Mouse (Mus musculus): ENCODE measurements around the gene Vnn1. TPM values are rescaled to one million over a fixed set of nuclear protein-coding genes. Genes with fewer than 3 reads are reported as not detected.

Gene Vnn1
- polyA plus RNA-seq, 2 experiments = 0.76 to 1.2 TPM

- Histone ChIP-seq H3K4me3 (ENCODE audit: insufficient read depth in 1 of 2, low read depth in 2 of 2, low read length in 2 of 2) (no peak overlapping the region), H3K27ac (no peak overlapping the region), H3K36me3 (replicated peaks; ENCODE audit: control insufficient read depth, insufficient read depth, low read depth) (no peaks in the 10 kb centered on the region), H3K27me3 (ENCODE audit: control insufficient read depth, insufficient read depth, low read length) (no peaks in the 10 kb centered on the region), H3K4me1 (replicated peaks; ENCODE audit: control insufficient read depth in 2 of 2, insufficient read depth in 2 of 2, low read length in 1 of 2) (no peaks in the 10 kb centered on the region), H3K9ac (replicated peaks) (no peak overlapping the region), H3K4me2 (ENCODE audit: low read depth) (no peak overlapping the region), H3K9me3 (ENCODE audit: control insufficient read depth, low read length) (no peaks in the 10 kb centered on the region)
- TF ChIP-seq CTCF (IDR thresholded peaks at IDR 0.05; ENCODE audit: low read depth) = no peak
- no peak for TF ChIP-seq EP300 (IDR thresholded peaks at IDR 0.05; ENCODE audit: low read depth)
- 38% methylated on average over 4 of the region's 4 CpGs for WGBS (ENCODE audit: insufficient replicate concordance)
- ATAC-seq (ENCODE audit: insufficient read depth) (no peak), DNase-seq (ENCODE audit: low read depth in 3 of 3, low spot score in 3 of 3) (no peak)
Measured at GRCm38 (mm10) chr10:23937613-23938012, 43.1 kb downstream of the Vnn1 start.

GRCm38 (mm10) chr10:23938312-23938711, 43.8 kb downstream of the Vnn1 start, which contains the start of gene Taar2:
TSS of gene Taar2 (plus strand) at chr10:23938572.
- Histone ChIP-seq H3K4me3 (ENCODE audit: insufficient read depth in 1 of 2, low read depth in 2 of 2, low read length in 2 of 2) (no peak within 1 kb of the TSS), H3K36me3 (replicated peaks; ENCODE audit: control insufficient read depth, insufficient read depth, low read depth) (no peaks in the 10 kb centered on the region), H3K4me1 (replicated peaks; ENCODE audit: control insufficient read depth in 2 of 2, insufficient read depth in 2 of 2, low read length in 1 of 2) (no peaks in the 10 kb centered on the region), H3K4me2 (ENCODE audit: low read depth) (no peak within 1 kb of the TSS), H3K9me3 (ENCODE audit: control insufficient read depth, low read length) (no peaks in the 10 kb centered on the region), H3K27me3 (ENCODE audit: control insufficient read depth, insufficient read depth, low read length) (no peaks in the 10 kb centered on the region), H3K27ac (no peak within 1 kb of the TSS), H3K9ac (replicated peaks) (no peak within 1 kb of the TSS)
- 51% methylated on average over 6 of the region's 6 CpGs for WGBS (ENCODE audit: insufficient replicate concordance)
- TF ChIP-seq EP300 (IDR thresholded peaks at IDR 0.05; ENCODE audit: low read depth) (no peak), CTCF (IDR thresholded peaks at IDR 0.05; ENCODE audit: low read depth) (no peak)
- ATAC-seq (ENCODE audit: insufficient read depth) (no peak), DNase-seq (ENCODE audit: low read depth in 3 of 3, low spot score in 3 of 3) (no peak)

GRCm38 (mm10) chr10:23942465-23942864, 48.0 kb downstream of the Vnn1 start:
- no peaks in the 10 kb centered on the region for H3K27me3 ChIP-seq (ENCODE audit: control insufficient read depth, insufficient read depth, low read length)
- no peak overlapping the region for H3K27ac ChIP-seq
- no peak overlapping the region for H3K4me3 ChIP-seq (ENCODE audit: insufficient read depth in 1 of 2, low read depth in 2 of 2, low read length in 2 of 2)
- peak; percentile 68 for TF ChIP-seq CTCF (IDR thresholded peaks at IDR 0.05; ENCODE audit: low read depth)
- no peak for TF ChIP-seq EP300 (IDR thresholded peaks at IDR 0.05; ENCODE audit: low read depth)
- no peaks in the 10 kb centered on the region for H3K36me3 ChIP-seq (replicated peaks; ENCODE audit: control insufficient read depth, insufficient read depth, low read depth)
- DNase-seq (ENCODE audit: low read depth in 3 of 3, low spot score in 3 of 3) (no peak), ATAC-seq (ENCODE audit: insufficient read depth) (no peak)
- H3K4me2 ChIP-seq (ENCODE audit: low read depth) = no peak overlapping the region
- H3K9ac ChIP-seq (replicated peaks) = no peak overlapping the region
- 50% methylated on average over 5 of the region's 5 CpGs for WGBS (ENCODE audit: insufficient replicate concordance)
- no peaks in the 10 kb centered on the region for H3K4me1 ChIP-seq (replicated peaks; ENCODE audit: control insufficient read depth in 2 of 2, insufficient read depth in 2 of 2, low read length in 1 of 2)
- no peaks in the 10 kb centered on the region for H3K9me3 ChIP-seq (ENCODE audit: control insufficient read depth, low read length)

- TF ChIP-seq EP300 (IDR thresholded peaks at IDR 0.05; ENCODE audit: low read depth) (no peak), CTCF (IDR thresholded peaks at IDR 0.05; ENCODE audit: low read depth) (no peak)
- H3K9ac ChIP-seq (replicated peaks) = no peak overlapping the region
- no peak overlapping the region for H3K4me2 ChIP-seq (ENCODE audit: low read depth)
Measured at GRCm38 (mm10) chr10:23948026-23948425, 53.5 kb downstream of the Vnn1 start.

GRCm38 (mm10) chr10:23949508-23950005, 55.1 kb downstream of the Vnn1 start, which contains the start of gene Taar3:
TSS of gene Taar3 (plus strand) at chr10:23949558.
- Histone ChIP-seq H3K27ac (no peak within 1 kb of the TSS), H3K4me2 (ENCODE audit: low read depth) (no peak within 1 kb of the TSS), H3K4me3 (ENCODE audit: insufficient read depth in 1 of 2, low read depth in 2 of 2, low read length in 2 of 2) (no peak within 1 kb of the TSS), H3K9me3 (ENCODE audit: control insufficient read depth, low read length) (no peaks in the 10 kb centered on the region), H3K4me1 (replicated peaks; ENCODE audit: control insufficient read depth in 2 of 2, insufficient read depth in 2 of 2, low read length in 1 of 2) (no peaks in the 10 kb centered on the region), H3K27me3 (ENCODE audit: control insufficient read depth, insufficient read depth, low read length) (no peaks in the 10 kb centered on the region), H3K9ac (replicated peaks) (no peak within 1 kb of the TSS), H3K36me3 (replicated peaks; ENCODE audit: control insufficient read depth, insufficient read depth, low read depth) (no peaks in the 10 kb centered on the region)
- 78% methylated on average over 16 of the region's 16 CpGs for WGBS (ENCODE audit: insufficient replicate concordance)
- ATAC-seq (ENCODE audit: insufficient read depth) (no peak), DNase-seq (ENCODE audit: low read depth in 3 of 3, low spot score in 3 of 3) (no peak)
- TF ChIP-seq EP300 (IDR thresholded peaks at IDR 0.05; ENCODE audit: low read depth) = no peak
- no peak for TF ChIP-seq CTCF (IDR thresholded peaks at IDR 0.05; ENCODE audit: low read depth)

More at GRCm38 (mm10) chr10:23948026-23948425, 53.5 kb downstream of the Vnn1 start:
- ATAC-seq (ENCODE audit: insufficient read depth) (no peak), DNase-seq (ENCODE audit: low read depth in 3 of 3, low spot score in 3 of 3) (no peak)
- Histone ChIP-seq H3K4me3 (ENCODE audit: insufficient read depth in 1 of 2, low read depth in 2 of 2, low read length in 2 of 2) (no peak overlapping the region), H3K4me1 (replicated peaks; ENCODE audit: control insufficient read depth in 2 of 2, insufficient read depth in 2 of 2, low read length in 1 of 2) (no peaks in the 10 kb centered on the region), H3K36me3 (replicated peaks; ENCODE audit: control insufficient read depth, insufficient read depth, low read depth) (no peaks in the 10 kb centered on the region), H3K9me3 (ENCODE audit: control insufficient read depth, low read length) (no peaks in the 10 kb centered on the region), H3K27ac (no peak overlapping the region), H3K27me3 (ENCODE audit: control insufficient read depth, insufficient read depth, low read length) (no peaks in the 10 kb centered on the region)
- 53% methylated on average over 7 of the region's 7 CpGs for WGBS (ENCODE audit: insufficient replicate concordance)

Measured in liver, embryonic 14.5 days (tissue).